In the genomic region with DNA sequence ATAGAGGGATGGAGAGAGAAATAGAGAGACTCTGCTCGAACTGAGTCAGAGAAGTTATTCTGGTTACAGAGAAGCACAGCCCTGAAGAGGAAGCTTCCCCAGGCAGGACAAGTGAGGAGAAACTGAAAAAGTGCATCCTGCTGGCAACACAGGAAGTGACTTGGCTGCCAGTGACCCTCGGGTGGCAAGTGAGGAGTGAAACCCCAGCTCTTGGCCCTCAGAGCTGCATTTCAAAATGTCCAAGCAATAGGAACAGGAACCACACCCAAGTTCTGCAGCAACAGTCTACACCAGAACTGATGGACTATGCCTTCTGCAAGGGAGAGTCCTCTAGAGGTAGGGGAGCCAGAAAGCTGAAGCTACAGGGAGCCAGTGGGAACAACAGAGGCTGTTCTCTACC, we compare ENCODE assay signal across 7 mouse cellular contexts. TPM values are rescaled to one million over a fixed set of nuclear protein-coding genes. Genes with fewer than 3 reads are reported as not detected.
DNase-seq lines count a peak whose midpoint lies in the region.

No protein-coding gene starts in this region.

- peak; percentile 21 to 28 for DNase-seq in B cell, adult 2 months
- DNase-seq in adrenal gland, postnatal 25 days: peak; percentile 11
- DNase-seq in gastrocnemius, postnatal 25 days: peak; percentile 14
- peak; percentile 30 for DNase-seq in heart, postnatal 4 days
- peak; percentile 35 for DNase-seq in layer of hippocampus, adult 9-11 months
- DNase-seq in right cerebral cortex, postnatal 14 days: peak; percentile 5
- peak; percentile 38 to 42 for DNase-seq in thymus, postnatal 10 days (ENCODE audit: low spot score in 2 of 2)

RNA-seq across cellular contexts. Expression of gene C130026I21Rik, which starts 11.7 kb away (rescaled TPM):
- 1.1 TPM in 1 of 2 replicates, not detected in the other for total RNA-seq in adrenal gland, postnatal 25 days (2021)
- total RNA-seq in gastrocnemius, postnatal 25 days (2021): not detected
- 1 to 10 TPM in 1 of 2 experiments, under 1 TPM in 1; 0.68 to 1.2 TPM for total RNA-seq in heart, postnatal 4 days (2021)

Comparison
In these comparisons a context has a peak if more than half of its experiments do, and no peak if none do; other contexts are left out.
1. Peak in every context shown above with its lines: DNase-seq.